Mouse (Mus musculus) thymus, adult 2 months (tissue): ENCODE measurements at regions not wholly inside any gene's neighbourhood (a gene's known extent, or its start where the extent isn't known, plus 50 kb on each side); places are given as distances from the start of the nearest gene placed in this dataset.

Source experiments
- DNase-seq: peaks from one replicate; pipeline ENCODE4 v3.0.0; 2021
- H3K27ac ChIP-seq: fragments of 200-500 bp; 2 replicates; pipeline ENCODE4 v1.5.1; 2012; ENCODE audit warnings: low read length, control low read depth; ENCODE audit not compliant: control insufficient read depth, insufficient read depth
- H3K27me3 ChIP-seq: fragments of 200-500 bp; 2 replicates; pipeline ENCODE4 v1.6.1; 2012; ENCODE audit warnings: mild to moderate bottlenecking, low read length, moderate library complexity, mixed read lengths; ENCODE audit not compliant: control insufficient read depth, insufficient read depth
- H3K36me3 ChIP-seq: fragments of 200-500 bp; 2 replicates; pipeline ENCODE4 v1.6.1; 2012; ENCODE audit warnings: mild to moderate bottlenecking, low read length, moderate library complexity; ENCODE audit not compliant: control insufficient read depth, insufficient read depth
- H3K4me1 ChIP-seq: fragments of 200-500 bp; replicated peaks from 2 replicates; pipeline ENCODE4 v1.6.1; 2012; ENCODE audit warnings: low read length; ENCODE audit not compliant: control insufficient read depth, insufficient read depth
- H3K4me3 ChIP-seq: fragments of 200-500 bp; 2 replicates; pipeline ENCODE4 v1.5.1; 2012; ENCODE audit warnings: mild to moderate bottlenecking, low read length, control low read depth, moderate library complexity; ENCODE audit not compliant: control insufficient read depth, insufficient read depth
- CTCF ChIP-seq: fragments of 200-500 bp; IDR thresholded peaks from 2 replicates; pipeline ENCODE4 v1.5.1; 2012; ENCODE audit warnings: mild to moderate bottlenecking, control low read depth, low read length, moderate library complexity, borderline replicate concordance; ENCODE audit not compliant: control insufficient read depth, poor library complexity, insufficient read depth; ENCODE audit errors: extremely low read depth
- POLR2A ChIP-seq: fragments of 200-500 bp; IDR thresholded peaks from 2 replicates; pipeline ENCODE4 v1.6.1; 2012; ENCODE audit warnings: mild to moderate bottlenecking, low read length, control low read depth, moderate library complexity; ENCODE audit not compliant: control insufficient read depth, poor library complexity, insufficient read depth; ENCODE audit errors: extremely low read depth
- WGBS: fragments of 180-500 bp; shearing (Covaris S2); methylation state at CpG from one replicate; pipeline ENCODE4 v1.1.7; 2018; 5-methylcytosine and 5-hydroxymethylcytosine counted together

DNA sequence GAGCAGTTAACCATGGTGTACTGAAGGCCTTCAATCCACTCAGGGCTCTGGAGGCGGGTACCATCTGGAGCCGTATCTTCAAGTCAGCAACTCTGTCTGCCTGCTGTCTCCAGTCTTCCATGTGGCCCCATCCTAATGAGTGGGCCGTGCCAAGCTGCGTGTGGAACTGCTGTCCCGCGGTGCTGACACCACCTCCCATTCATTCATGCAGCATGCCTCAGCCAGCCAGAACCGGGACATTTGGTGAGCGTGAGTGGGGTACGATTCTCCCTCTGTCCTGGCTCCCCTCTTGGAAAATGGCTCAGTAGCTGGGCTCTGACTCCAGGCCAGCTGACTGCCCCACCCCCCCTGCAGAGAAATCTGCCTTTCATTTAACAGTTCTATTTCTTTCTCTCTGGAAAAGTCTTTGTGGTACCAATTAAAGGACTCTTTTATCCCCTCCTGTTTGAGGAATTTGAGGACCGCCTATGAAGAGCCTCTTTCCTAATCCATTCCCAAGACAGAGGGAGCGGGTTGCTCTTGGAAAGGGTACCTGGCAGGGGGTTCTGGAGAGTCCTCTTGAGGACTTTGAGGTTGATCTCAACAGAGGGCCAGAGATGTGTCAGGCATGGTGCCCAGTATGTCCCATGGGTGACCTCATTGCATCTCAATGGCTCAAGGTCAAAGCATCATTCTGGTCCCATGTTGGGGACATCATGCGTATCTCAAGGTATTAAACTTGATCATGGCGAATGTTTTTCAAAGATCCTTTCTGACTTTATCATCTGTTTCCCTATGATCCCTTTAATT lies 55.5 kb upstream of the Brd7 start:
- no peaks in the 10 kb centered on the region for H3K27me3 ChIP-seq
- no peak overlapping the region for H3K4me3 ChIP-seq
- H3K27ac ChIP-seq, result no peak overlapping the region
- TF ChIP-seq POLR2A (no peak), CTCF (no peak)
- 90% methylated on average over 13 of the region's 13 CpGs for WGBS
- H3K36me3 ChIP-seq, result no peaks in the 10 kb centered on the region
- DNase-seq, result no peak
- no peaks in the 10 kb centered on the region for H3K4me1 ChIP-seq

DNA sequence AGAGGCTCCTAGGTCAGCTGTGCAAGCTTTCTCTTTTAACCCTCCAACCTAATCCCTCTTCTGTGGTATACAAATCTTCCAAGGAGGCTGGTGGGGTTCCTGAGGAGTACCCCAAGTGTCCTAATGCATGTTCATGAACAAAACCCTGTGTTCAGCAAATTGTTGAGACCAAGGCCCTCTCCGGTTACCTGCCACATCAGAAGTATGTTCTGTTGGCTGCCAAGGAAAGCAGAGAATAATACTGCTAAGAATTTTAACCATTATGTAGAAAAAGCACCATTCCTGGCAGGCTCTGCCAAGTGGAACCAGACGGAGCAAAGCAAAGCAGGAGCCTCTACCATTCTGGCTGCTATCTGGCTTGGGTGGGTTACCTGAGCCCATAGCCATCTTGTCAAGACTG lies 61.3 kb upstream of the Brd7 start:
- no peak for DNase-seq

DNA sequence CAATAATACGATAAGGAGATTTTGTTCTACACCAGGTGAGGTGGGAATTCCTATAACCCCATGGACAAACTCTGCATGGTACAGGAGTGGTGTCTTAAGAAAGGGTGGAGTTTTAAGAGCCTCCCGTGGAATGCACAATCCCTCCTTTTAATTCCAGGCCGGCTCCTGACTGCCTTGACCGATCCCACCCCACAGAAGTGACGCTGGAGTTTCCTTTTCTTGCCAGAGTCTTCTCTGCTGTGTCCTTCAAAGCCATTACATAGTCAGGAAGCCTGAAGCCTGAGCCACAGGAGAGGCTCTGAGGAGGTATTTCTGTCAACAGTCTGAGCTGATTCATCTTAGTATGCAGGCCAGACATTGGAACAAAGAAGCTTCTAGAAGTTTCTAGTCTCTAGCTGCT lies 66.6 kb upstream of the Brd7 start:
- no peak for TF ChIP-seq CTCF
- TF ChIP-seq POLR2A, result no peak
- no peak for DNase-seq
- Histone ChIP-seq H3K4me3 (no peak overlapping the region), H3K36me3 (no peaks in the 10 kb centered on the region), H3K27me3 (no peaks in the 10 kb centered on the region), H3K27ac (no peak overlapping the region), H3K4me1 (no peaks in the 10 kb centered on the region)
- 97% methylated on average over 5 of the region's 5 CpGs for WGBS

More for the DNA sequence above, 61.3 kb upstream of the Brd7 start:
- WGBS, result 92% methylated on average over 2 of the region's 2 CpGs
- no peaks in the 10 kb centered on the region for H3K36me3 ChIP-seq
- no peak overlapping the region for H3K27ac ChIP-seq
- no peaks in the 10 kb centered on the region for H3K27me3 ChIP-seq
- TF ChIP-seq CTCF (no peak), POLR2A (no peak)
- H3K4me3 ChIP-seq, result no peak overlapping the region
- H3K4me1 ChIP-seq, result no peaks in the 10 kb centered on the region

GRCm38 (mm10) chr8:88431389-88431788 lies 69.4 kb upstream of the Brd7 start:
- no peak for TF ChIP-seq CTCF
- TF ChIP-seq POLR2A, result no peak
- Histone ChIP-seq H3K27me3 (no peaks in the 10 kb centered on the region), H3K4me1 (no peaks in the 10 kb centered on the region), H3K4me3 (no peak overlapping the region), H3K36me3 (no peaks in the 10 kb centered on the region), H3K27ac (no peak overlapping the region)
- no peak for DNase-seq
- WGBS, result 87% methylated on average over 6 of the region's 6 CpGs

GRCm38 (mm10) chr8:88435686-88436085 lies 73.7 kb upstream of the Brd7 start:
- no peak overlapping the region for H3K4me3 ChIP-seq
- H3K27ac ChIP-seq, result no peak overlapping the region
- no peaks in the 10 kb centered on the region for H3K4me1 ChIP-seq
- TF ChIP-seq POLR2A (no peak), CTCF (no peak)
- 74% methylated on average over 2 of the region's 2 CpGs for WGBS
- no peaks in the 10 kb centered on the region for H3K27me3 ChIP-seq
- H3K36me3 ChIP-seq, result no peaks in the 10 kb centered on the region
- no peak for DNase-seq

DNA sequence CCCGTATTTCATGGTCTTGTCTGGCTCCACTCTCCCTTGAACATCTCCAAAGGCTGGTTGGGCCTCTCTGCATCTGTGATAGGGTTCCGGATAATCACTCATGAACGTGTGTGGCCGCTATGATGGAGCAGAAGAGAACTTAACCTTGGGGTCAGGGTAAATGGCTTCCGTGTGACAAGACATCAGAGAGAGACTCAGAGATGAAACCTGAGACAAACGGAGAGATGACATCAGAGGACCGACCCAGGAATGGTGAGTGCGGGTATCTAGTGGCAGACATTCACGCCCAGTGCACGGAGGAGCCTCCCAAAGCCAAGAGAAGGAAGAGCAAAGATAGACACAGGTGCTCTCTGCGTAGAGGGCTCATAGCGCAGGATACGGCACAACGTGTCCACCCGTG lies 78.2 kb upstream of the Brd7 start:
- DNase-seq, result no peak
- no peaks in the 10 kb centered on the region for H3K36me3 ChIP-seq
- WGBS, result 89% methylated on average over 15 of the region's 15 CpGs
- H3K4me1 ChIP-seq, result no peaks in the 10 kb centered on the region
- H3K4me3 ChIP-seq, result no peak overlapping the region
- H3K27me3 ChIP-seq, result no peaks in the 10 kb centered on the region
- TF ChIP-seq POLR2A (no peak), CTCF (no peak)
- H3K27ac ChIP-seq, result no peak overlapping the region

- TF ChIP-seq CTCF (no peak), POLR2A (no peak)
- no peaks in the 10 kb centered on the region for H3K4me1 ChIP-seq
- whole genome bisulfite sequencing, result 55% methylated on average over 1 of the region's 1 CpGs
- H3K36me3 ChIP-seq, result no peaks in the 10 kb centered on the region
- H3K27me3 ChIP-seq, result no peaks in the 10 kb centered on the region
- no peak for DNase-seq
- H3K27ac ChIP-seq, result no peak overlapping the region
- no peak overlapping the region for H3K4me3 ChIP-seq
Measured at GRCm38 (mm10) chr8:88443397-88443796, 77.8 kb upstream of the Nkd1 start.

- WGBS, result 86% methylated on average over 6 of the region's 6 CpGs
- Histone ChIP-seq H3K36me3 (no peaks in the 10 kb centered on the region), H3K4me3 (no peak overlapping the region), H3K4me1 (peaks cover 25% of the 10 kb centered on the region), H3K27ac (no peak overlapping the region), H3K27me3 (no peaks in the 10 kb centered on the region; the same call in 1 of the 2 replicates)
- DNase-seq, result no peak
- TF ChIP-seq POLR2A (no peak), CTCF (no peak)
Measured at GRCm38 (mm10) chr8:88447406-88447805, 73.7 kb upstream of the Nkd1 start.
